Mouse (Mus musculus) megakaryocyte progenitor cell, adult 5-6 weeks (primary cell): ENCODE results near the gene Gcdh. TPM values are rescaled to one million over a fixed set of nuclear protein-coding genes. Genes with fewer than 3 reads are reported as not detected.

Experiments
- ATAC-seq: replicated peaks from 2 replicates; pipeline ENCODE4 v1.8.0; 2016; ENCODE audit warnings: mild to moderate bottlenecking, moderate TSS enrichment, inconsistent platforms; ENCODE audit not compliant: poor library complexity
- total RNA-seq, 2 experiments: library from RNA; stranded (forward) in 1 of 2; stranded (reverse) in 1 of 2; fragments of 157-497, 149-512 nt in 1 of 2; fragments of 200-1000 nt in 1 of 2; gene quantifications; 2 replicates each; pipeline versions ENCODE4 v1.2.3 to v1.2.4; 2015 to 2017

Gcdh gene
- total RNA-seq, 2 experiments from 2014 or later: 19.0 to 27.8 TPM

DNA sequence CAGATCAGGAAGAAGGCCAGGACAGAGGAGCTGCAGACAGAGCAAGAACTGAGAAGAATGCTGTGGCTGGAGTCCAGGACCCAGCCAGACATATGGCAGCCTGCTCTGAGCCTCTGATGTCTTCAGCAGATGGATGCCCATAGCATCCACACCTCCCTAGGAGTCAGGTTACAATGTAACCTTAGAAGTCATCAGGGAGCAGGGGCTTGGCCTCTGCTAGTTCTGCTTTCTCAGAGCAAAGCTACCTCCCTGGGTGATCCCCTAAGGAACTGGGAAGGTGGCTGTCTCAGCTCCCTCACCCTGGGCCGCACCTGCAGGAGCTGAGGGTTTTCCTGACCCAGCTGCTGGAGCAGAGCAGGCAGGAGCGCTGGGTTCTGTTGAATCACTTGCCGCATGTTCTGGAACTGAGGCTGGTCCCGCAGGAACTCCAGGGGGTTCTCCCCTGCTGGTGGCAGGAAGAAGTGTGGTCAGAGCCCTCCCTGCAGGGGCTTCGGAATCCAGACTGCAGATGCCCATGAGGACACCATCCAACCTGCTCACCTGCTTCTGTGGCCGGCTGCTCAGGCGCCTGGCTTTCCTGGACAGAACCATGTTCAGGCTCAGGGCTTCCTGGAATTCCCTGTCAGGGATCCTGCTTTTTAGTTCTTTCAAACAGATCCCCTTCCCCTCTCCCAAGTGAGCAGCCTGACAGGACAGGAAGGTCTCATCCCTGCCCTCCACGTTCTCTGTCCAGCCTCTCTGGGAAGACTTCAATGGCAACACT, 56.4 kb downstream of the Gcdh start:
- ATAC-seq: no peak

Other genes with a start within 250 kb of the Gcdh start
Only the 30 nearest of the 32 such genes appear.
- 56.0 and 64.4 TPM in 2 replicates for gene Trmt1, start 207.6 kb downstream of the Gcdh start, total RNA-seq (2015)
- 82.2 and 84.4 TPM in 2 replicates for gene Trmt1, start 207.6 kb downstream of the Gcdh start, total RNA-seq (2017)
- gene Nacc1, start 206.1 kb downstream of the Gcdh start, total RNA-seq (2015): 71.6 and 77.1 TPM in 2 replicates
- 50.9 and 53.5 TPM in 2 replicates for gene Nacc1, start 206.1 kb downstream of the Gcdh start, total RNA-seq (2017)
- 56.3 and 72.0 TPM in 2 replicates for gene Lyl1, start 192.5 kb downstream of the Gcdh start, total RNA-seq (2015)
- gene Lyl1, start 192.5 kb downstream of the Gcdh start, total RNA-seq (2017): 58.0 and 65.6 TPM in 2 replicates
- 12.2 and 15.2 TPM in 2 replicates for gene G430095P16Rik, start 170.9 kb downstream of the Gcdh start, total RNA-seq (2015)
- gene G430095P16Rik, start 170.9 kb downstream of the Gcdh start, total RNA-seq (2017): 3.7 and 8.5 TPM in 2 replicates
- gene Nfix, start 93.6 kb downstream of the Gcdh start, total RNA-seq (2015): 44.4 and 46.9 TPM in 2 replicates
- 12.0 and 15.7 TPM in 2 replicates for gene Nfix, start 93.6 kb downstream of the Gcdh start, total RNA-seq (2017)
- 2.2 and 2.4 TPM in 2 replicates for gene Dand5, start 71.1 kb downstream of the Gcdh start, total RNA-seq (2015)
- 1.7 and 4.0 TPM in 2 replicates for gene Dand5, start 71.1 kb downstream of the Gcdh start, total RNA-seq (2017)
- gene Gadd45gip1, start 62.4 kb downstream of the Gcdh start, total RNA-seq (2015): 21.4 and 21.9 TPM in 2 replicates
- gene Gadd45gip1, start 62.4 kb downstream of the Gcdh start, total RNA-seq (2017): 51.2 and 57.4 TPM in 2 replicates
- 30.2 and 34.4 TPM in 2 replicates for gene Rad23a, start 53.3 kb downstream of the Gcdh start, total RNA-seq (2015)
- gene Rad23a, start 53.3 kb downstream of the Gcdh start, total RNA-seq (2017): 26.2 and 26.3 TPM in 2 replicates
- 1,060 and 1,133 TPM in 2 replicates for gene Calr, start 47.0 kb downstream of the Gcdh start, total RNA-seq (2015)
- gene Calr, start 47.0 kb downstream of the Gcdh start, total RNA-seq (2017): 4,756 and 5,574 TPM in 2 replicates
- gene Farsa, start 36.9 kb downstream of the Gcdh start, total RNA-seq (2015): 33.3 and 51.2 TPM in 2 replicates
- gene Farsa, start 36.9 kb downstream of the Gcdh start, total RNA-seq (2017): 173 and 193 TPM in 2 replicates
- 248 and 250 TPM in 2 replicates for gene Syce2, start 21.8 kb downstream of the Gcdh start, total RNA-seq (2015)
- gene Syce2, start 21.8 kb downstream of the Gcdh start, total RNA-seq (2017): 130 and 139 TPM in 2 replicates
- gene Klf1, start 8.0 kb upstream of the Gcdh start, total RNA-seq (2015): 12.3 and 22.4 TPM in 2 replicates
- gene Klf1, start 8.0 kb upstream of the Gcdh start, total RNA-seq (2017): 14.0 and 30.8 TPM in 2 replicates
- 16.8 and 23.7 TPM in 2 replicates for gene Dnase2a, start 14.6 kb upstream of the Gcdh start, total RNA-seq (2015)
- 52.7 and 73.5 TPM in 2 replicates for gene Dnase2a, start 14.6 kb upstream of the Gcdh start, total RNA-seq (2017)
- gene Mast1, start 43.4 kb upstream of the Gcdh start, total RNA-seq (2015): not detected in 2 replicates
- 0.03 TPM in 1 of 2 replicates, not detected in the other for gene Mast1, start 43.4 kb upstream of the Gcdh start, total RNA-seq (2017)
- not detected in 2 replicates for gene Rtbdn, start 53.1 kb upstream of the Gcdh start, total RNA-seq (2015)
- not detected in 2 replicates for gene Rtbdn, start 53.1 kb upstream of the Gcdh start, total RNA-seq (2017)
- gene Gm49661, start 75.5 kb upstream of the Gcdh start, total RNA-seq (2015): not detected in 2 replicates
- gene Gm49661, start 75.5 kb upstream of the Gcdh start, total RNA-seq (2017): not detected in 2 replicates
- gene Prdx2, start 75.7 kb upstream of the Gcdh start, total RNA-seq (2015): 266 and 310 TPM in 2 replicates
- gene Prdx2, start 75.7 kb upstream of the Gcdh start, total RNA-seq (2017): 340 and 388 TPM in 2 replicates
- gene Rnaseh2a, start 75.8 kb upstream of the Gcdh start, total RNA-seq (2015): 136 and 178 TPM in 2 replicates
- 109 and 162 TPM in 2 replicates for gene Rnaseh2a, start 75.8 kb upstream of the Gcdh start, total RNA-seq (2017)
- 14.7 and 26.1 TPM in 2 replicates for gene Junb, start 84.8 kb upstream of the Gcdh start, total RNA-seq (2015)
- gene Junb, start 84.8 kb upstream of the Gcdh start, total RNA-seq (2017): 38.9 and 57.5 TPM in 2 replicates
- 1.9 and 3.8 TPM in 2 replicates for gene Hook2, start 96.7 kb upstream of the Gcdh start, total RNA-seq (2015)
- gene Hook2, start 96.7 kb upstream of the Gcdh start, total RNA-seq (2017): 7.2 and 8.5 TPM in 2 replicates
- not detected in 2 replicates for gene Best2, start 120.6 kb upstream of the Gcdh start, total RNA-seq (2015)
- not detected in 2 replicates for gene Best2, start 120.6 kb upstream of the Gcdh start, total RNA-seq (2017)
- 68.4 and 69.0 TPM in 2 replicates for gene Asna1, start 131.4 kb upstream of the Gcdh start, total RNA-seq (2015)
- gene Asna1, start 131.4 kb upstream of the Gcdh start, total RNA-seq (2017): 78.2 and 83.7 TPM in 2 replicates
- gene Trir, start 132.9 kb upstream of the Gcdh start, total RNA-seq (2015): 132 and 138 TPM in 2 replicates
- 212 and 224 TPM in 2 replicates for gene Trir, start 132.9 kb upstream of the Gcdh start, total RNA-seq (2017)
- gene Tnpo2, start 143.0 kb upstream of the Gcdh start, total RNA-seq (2015): 16.2 and 16.7 TPM in 2 replicates
- 20.4 and 22.0 TPM in 2 replicates for gene Tnpo2, start 143.0 kb upstream of the Gcdh start, total RNA-seq (2017)
- gene Fbxw9, start 166.1 kb upstream of the Gcdh start, total RNA-seq (2015): 4.4 and 4.9 TPM in 2 replicates
- gene Fbxw9, start 166.1 kb upstream of the Gcdh start, total RNA-seq (2017): 3.2 and 3.5 TPM in 2 replicates
- gene Gm5741, start 174.1 kb upstream of the Gcdh start, total RNA-seq (2015): not detected in 2 replicates
- not detected in 2 replicates for gene Gm5741, start 174.1 kb upstream of the Gcdh start, total RNA-seq (2017)
- 60.4 and 69.7 TPM in 2 replicates for gene Dhps, start 177.8 kb upstream of the Gcdh start, total RNA-seq (2015)
- 24.6 and 24.7 TPM in 2 replicates for gene Dhps, start 177.8 kb upstream of the Gcdh start, total RNA-seq (2017)
- 159 and 193 TPM in 2 replicates for gene Wdr83os, start 186.8 kb upstream of the Gcdh start, total RNA-seq (2015)
- 40.3 and 41.4 TPM in 2 replicates for gene Wdr83os, start 186.8 kb upstream of the Gcdh start, total RNA-seq (2017)
- 33.1 and 44.3 TPM in 2 replicates for gene Wdr83, start 187.4 kb upstream of the Gcdh start, total RNA-seq (2015)
- 23.5 and 33.7 TPM in 2 replicates for gene Wdr83, start 187.4 kb upstream of the Gcdh start, total RNA-seq (2017)
- gene Man2b1, start 189.3 kb upstream of the Gcdh start, total RNA-seq (2015): 86.9 and 95.2 TPM in 2 replicates
- gene Man2b1, start 189.3 kb upstream of the Gcdh start, total RNA-seq (2017): 60.2 and 69.6 TPM in 2 replicates